Mouse (Mus musculus) lung, postnatal 36 days (tissue): ENCODE data around the gene Ccdc12.

Experiments
- DNase-seq: peaks from one replicate; pipeline ENCODE4 v3.0.0; 2022; ENCODE audit warnings: mixed read lengths

Gene Ccdc12

GRCm38 (mm10) chr9:110656249-110657221 is at the start of gene Ccdc12:
Gene Ccdc12 (plus strand): TSS chr9:110656503.
- peak; percentile 98 for DNase-seq

GRCm38 (mm10) chr9:110611471-110611870 is 44.8 kb upstream of the Ccdc12 start:
- DNase-seq, result no peak

GRCm38 (mm10) chr9:110617081-110617480 is 39.2 kb upstream of the Ccdc12 start:
- peak; percentile 33 for DNase-seq

GRCm38 (mm10) chr9:110620180-110620579 is 36.1 kb upstream of the Ccdc12 start:
- DNase-seq, result peak; percentile 82

- no peak for DNase-seq
Measured at GRCm38 (mm10) chr9:110620685-110621084, 35.6 kb upstream of the Ccdc12 start.

- DNase-seq, result no peak
Measured at GRCm38 (mm10) chr9:110622621-110623219, 33.6 kb upstream of the Ccdc12 start.

- DNase-seq, result no peak
Measured at GRCm38 (mm10) chr9:110623416-110624195, 32.7 kb upstream of the Ccdc12 start.

- peak; percentile 95 for DNase-seq
Measured at GRCm38 (mm10) chr9:110624361-110625166, 31.7 kb upstream of the Ccdc12 start, which contains the start of gene Nradd. Gene Nradd (minus strand): TSS chr9:110624452.

GRCm38 (mm10) chr9:110625350-110625908 is 30.9 kb upstream of the Ccdc12 start:
- DNase-seq, result no peak

- DNase-seq, result no peak
Measured at GRCm38 (mm10) chr9:110630171-110630570, 26.1 kb upstream of the Ccdc12 start.

GRCm38 (mm10) chr9:110631191-110631590 is 25.1 kb upstream of the Ccdc12 start:
- peak; percentile 56 for DNase-seq

GRCm38 (mm10) chr9:110631651-110632275 is 24.5 kb upstream of the Ccdc12 start:
- no peak for DNase-seq

- DNase-seq, result no peak
Measured at GRCm38 (mm10) chr9:110632671-110633070, 23.6 kb upstream of the Ccdc12 start.

GRCm38 (mm10) chr9:110633882-110634281 is 22.4 kb upstream of the Ccdc12 start:
- no peak for DNase-seq

GRCm38 (mm10) chr9:110635225-110635624 is 21.1 kb upstream of the Ccdc12 start:
- peak; percentile 95 for DNase-seq

- no peak for DNase-seq
Measured at GRCm38 (mm10) chr9:110638611-110639021, 17.7 kb upstream of the Ccdc12 start.

- DNase-seq, result no peak
Measured at GRCm38 (mm10) chr9:110641006-110641405, 15.3 kb upstream of the Ccdc12 start.

- DNase-seq, result no peak
Measured at GRCm38 (mm10) chr9:110642812-110643524, 13.3 kb upstream of the Ccdc12 start.

- no peak for DNase-seq
Measured at GRCm38 (mm10) chr9:110643787-110644186, 12.5 kb upstream of the Ccdc12 start.

GRCm38 (mm10) chr9:110644295-110644694 is 12.0 kb upstream of the Ccdc12 start:
- DNase-seq, result no peak

- peak; percentile 54 for DNase-seq
Measured at GRCm38 (mm10) chr9:110645219-110645618, 11.1 kb upstream of the Ccdc12 start.
